Mouse (Mus musculus) layer of hippocampus, adult 8-10 months (tissue): ENCODE results near the gene Pde8a. TPM values are rescaled to one million over a fixed set of nuclear protein-coding genes. Genes with fewer than 3 reads are reported as not detected.
A peak's percentile ranks its signal among the peaks of the same experiment; 100 is the strongest.

Experiments
- DNase-seq, 2 experiments: peaks; one replicate each; pipeline ENCODE4 v3.0.0; 2022; ENCODE audit warnings: low spot score in 2 of 2
- total RNA-seq, 4 experiments: library from RNA; stranded (reverse); gene quantifications; 2 replicates each; pipeline ENCODE4 v1.2.4; 2022

Pde8a gene
- total RNA-seq, 4 experiments from 2014 or later = 10.1 to 13.0 (median 11.6) TPM

DNA sequence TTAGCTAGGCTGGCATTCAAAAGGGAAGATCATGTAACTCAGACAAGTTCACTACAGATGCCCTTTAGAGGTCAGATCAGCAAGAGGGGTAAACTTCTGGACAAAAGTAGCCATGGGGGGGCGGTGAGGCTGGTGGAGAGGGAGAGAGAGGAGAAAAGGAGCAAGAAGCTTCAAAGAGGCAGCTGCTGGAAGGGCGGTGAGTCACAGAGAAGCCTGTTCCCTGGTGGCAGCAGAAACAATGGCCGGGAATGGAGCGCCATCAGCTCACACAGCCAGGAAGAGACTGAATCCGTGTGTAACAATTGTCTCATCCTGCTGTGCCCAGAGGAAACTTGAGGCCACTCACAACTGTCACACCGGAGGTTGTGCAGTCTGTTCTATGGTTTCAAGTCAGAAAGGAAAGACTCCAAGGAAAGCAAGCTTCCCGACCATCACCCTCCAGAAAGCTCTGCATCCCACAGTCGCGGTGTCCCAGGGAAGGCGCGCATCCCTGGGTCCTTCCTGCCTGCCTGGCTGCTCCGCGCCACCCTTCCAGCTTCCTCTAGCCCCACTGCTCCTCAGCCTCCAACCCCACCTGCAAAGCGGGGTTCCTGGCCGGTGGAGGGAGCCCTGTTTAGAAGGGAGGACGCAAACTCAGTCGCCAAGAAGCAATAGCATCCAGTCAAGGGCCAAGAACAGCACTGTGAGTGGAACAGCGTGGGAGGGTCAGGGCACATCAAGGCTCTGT is 122.5 kb downstream of the Pde8a start:
- no peak for DNase-seq

DNA sequence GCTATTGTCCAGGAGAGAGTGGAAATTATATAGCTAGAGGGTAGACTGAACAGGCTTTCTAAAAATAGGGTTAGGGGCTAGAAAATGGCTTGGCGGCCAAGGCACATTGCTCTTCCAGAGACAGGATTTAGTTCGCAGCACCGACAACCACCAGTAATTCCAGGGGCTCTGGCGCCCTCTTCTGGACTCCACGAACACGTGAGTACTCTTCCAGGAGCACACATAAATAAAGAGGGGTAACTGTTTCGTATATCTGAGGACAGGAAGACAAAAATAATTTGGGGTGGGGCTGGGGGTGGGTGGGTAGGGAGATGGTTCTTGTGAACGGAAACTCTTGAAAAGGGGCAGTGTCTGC is 123.0 kb downstream of the Pde8a start:
- DNase-seq = no peak

DNA sequence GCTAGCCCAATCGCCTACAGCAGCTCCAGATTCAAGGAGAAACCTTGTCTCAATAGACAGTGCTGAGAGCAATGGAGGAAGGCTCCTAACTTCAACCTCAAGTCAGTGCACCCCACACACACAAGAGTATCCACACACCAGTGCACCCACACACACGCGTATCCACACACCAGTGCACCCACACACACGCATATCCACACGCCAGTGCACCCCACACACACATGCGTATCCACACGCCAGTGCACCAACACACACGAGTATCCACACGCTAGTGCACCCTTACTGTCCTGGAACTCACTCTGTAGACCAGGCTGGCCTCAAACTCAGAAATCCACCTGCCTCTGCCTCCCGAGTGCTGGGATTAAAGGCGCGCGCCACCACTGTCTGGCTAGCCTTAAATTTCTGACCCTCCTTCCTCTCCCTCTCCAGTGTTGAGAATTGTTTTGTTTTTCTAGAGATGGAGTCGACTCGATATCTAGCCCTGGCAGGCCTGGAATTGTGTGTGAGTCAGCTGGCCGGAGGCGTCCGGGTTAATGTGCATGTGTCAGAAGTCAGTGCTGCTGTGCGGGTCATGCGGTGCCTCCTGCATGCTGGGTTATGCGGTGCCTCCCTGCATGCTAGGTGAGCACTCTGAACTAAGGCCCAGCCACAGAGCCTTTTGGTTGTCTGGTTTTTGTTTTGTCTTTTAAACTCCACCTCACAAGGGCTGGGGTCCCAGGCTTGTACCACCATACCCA is 124.6 kb downstream of the Pde8a start:
- DNase-seq = no peak

DNA sequence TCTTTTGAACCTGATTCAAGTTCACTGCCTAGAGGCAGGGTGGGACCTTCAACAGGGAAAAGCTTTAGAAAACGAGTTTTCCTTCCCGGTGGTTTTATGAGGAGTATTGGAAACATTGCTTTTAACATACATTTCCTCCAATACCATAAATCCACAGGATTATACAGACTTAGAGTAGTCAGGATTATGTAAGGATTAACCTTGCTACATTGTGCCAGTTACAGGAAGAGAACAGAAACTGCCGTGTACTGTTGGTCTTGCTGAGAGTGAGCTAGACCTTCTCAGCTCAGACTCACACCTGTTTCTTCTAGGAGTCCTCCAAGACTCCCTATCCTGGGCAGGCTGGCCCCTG is 125.1 kb downstream of the Pde8a start:
- DNase-seq = no peak

DNA sequence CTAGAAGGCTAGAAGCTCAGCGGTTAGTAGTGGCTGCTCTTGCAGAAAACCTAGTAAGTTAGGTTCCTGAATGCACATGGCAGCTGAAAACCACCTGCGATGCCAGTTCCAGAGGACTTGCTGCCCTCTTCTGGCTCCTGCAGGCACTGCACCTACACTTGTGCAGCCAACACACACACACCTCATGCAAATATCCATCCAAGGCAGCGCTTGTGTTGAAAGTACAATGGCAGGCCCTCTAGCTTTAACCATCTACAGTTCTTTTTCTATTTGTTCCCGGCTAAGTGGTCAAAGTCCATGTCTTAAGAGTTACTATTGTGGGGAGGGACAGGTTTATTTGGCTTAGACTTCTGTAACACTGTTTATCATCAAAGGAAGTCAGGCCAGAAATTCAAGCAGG is 126.4 kb downstream of the Pde8a start:
- peak in 1 of 2 experiments; percentile 57 for DNase-seq

DNA sequence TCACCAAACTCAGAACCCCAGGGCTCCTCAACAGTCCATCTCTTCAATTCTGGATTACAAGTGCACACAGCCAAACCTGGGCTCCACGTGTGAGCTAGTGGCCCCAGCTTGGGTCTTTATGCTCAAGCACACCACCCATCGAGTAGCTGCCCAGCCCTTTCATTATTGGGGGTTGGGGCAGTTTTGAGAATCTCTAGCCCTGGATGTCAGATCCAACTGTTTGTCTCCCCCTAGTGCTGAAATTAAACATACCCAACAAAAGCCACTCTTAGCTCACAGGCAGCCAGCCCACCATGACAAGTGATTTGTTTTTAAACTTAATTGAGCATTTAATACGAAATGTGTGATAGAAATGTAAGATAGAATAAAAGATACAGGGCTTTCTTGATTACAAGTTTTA is 128.2 kb downstream of the Pde8a start:
- DNase-seq = no peak

DNA sequence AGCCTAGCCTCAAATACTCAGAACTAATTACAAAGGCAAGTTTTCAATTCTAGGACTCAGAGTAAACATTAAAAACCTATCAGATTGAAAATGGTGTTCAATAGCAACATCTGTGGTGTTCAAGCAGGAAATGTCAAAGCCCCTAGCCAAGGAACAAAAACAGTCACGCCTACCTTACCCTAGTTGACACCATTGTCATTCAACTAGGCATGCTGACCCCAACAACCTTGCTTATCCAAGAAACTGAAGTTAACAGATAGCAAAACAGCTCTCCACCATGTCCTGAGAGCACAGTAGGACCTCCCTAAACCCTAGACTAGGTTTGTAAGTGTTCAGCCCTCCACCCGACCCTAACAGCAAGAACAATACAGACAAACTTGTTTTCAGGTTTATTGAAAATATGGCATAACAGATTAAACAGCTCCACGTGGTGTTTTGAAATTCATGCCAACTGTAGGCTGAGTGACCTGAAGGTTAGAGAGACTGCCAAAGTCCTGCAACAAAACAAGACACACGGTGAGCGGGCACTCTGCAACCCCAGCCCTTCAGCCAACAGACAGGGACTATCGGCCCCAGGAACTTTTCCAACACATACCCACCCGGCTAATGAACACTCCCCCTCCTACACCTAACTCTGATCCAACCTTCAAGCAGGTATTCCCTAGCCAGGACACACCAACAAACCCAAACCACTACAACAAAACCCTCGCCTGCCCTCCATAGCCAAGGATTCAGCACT is 129.1 kb downstream of the Pde8a start:
- no peak for DNase-seq

DNA sequence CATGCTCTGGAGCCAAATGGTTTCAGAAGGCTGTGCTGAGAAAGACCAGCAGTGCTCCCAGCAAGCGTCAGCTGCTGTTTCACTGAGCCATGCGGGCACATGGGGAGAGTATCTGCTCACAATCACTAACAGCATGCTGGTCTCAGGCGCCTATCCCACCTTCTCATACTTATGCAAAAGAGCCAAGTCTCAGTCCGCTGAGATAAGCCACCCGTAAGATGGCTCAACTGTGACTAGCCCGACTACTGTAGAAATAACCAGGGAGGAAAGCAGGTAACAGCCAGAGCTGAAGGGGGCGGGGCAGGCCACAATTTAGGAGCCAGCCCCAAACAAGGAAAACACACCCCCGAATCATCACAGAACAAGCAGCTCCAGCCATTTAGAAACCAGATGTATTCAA is 129.9 kb downstream of the Pde8a start:
- DNase-seq = no peak

DNA sequence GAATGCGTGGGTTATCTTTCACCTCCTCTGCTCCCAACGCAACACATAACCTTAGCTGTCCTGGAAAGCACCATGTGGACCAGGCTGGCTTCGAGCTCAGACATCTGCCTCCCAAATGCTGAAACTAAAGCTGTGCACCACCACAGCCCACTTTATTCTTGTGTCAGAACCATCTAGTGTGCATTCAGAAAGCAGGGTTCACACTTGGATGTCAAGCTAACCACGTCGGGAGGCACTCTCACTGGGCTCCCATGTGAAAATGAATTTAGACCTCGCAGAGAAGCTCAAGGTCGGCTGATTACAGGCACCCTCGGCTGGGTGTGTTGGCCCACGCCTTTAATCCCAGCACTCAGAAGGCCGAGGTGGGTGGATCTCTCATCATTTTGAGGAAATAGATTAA is 130.4 kb downstream of the Pde8a start:
- no peak for DNase-seq

DNA sequence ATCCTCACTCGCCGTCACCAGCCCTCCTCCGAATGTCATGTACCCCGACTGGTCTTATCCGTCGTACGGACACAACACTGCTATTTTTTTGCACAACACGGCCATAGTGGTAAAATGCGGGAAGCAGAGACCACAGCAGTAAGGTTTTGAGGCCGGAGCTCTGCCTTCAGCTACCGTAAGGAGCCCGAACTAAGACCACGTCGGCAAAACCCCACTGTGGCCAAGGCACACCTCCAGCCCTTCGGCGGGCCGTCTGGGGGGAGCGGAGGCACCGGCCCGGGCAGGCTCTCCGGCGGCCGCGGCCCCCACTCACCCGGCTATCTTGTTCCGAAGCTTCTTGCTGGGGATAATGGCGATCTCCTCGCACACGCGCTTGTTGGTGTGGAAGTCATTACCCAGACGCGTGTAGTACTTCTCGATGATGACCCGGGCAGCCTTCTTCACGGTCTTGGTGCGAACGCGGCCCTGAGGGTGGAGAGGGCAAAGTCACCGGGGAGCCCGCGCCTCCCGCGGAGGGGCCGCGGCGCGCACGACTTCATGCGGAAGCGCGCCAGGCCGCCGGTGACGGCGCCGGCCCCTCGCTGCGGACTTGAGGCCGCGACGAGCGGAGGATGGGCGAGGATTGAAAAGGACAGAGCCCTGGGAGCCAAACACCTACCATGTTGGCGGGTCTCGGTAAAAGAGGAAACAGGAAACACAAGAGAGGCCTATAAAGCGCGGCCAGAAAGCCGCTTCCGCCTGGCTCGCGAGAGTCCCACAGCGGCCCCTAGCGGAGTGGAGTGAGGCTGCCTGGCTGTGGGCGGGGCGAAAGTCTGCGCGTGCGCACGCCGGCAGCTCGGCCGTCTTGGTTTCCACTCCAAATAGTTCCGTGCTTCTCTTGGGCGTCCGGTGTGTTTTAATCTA is 131.4 kb downstream of the Pde8a start, which contains the start of gene Rps17:
TSS of gene Rps17 (minus strand) at position 711 of the 903 bp plus-strand sequence.
- peak; percentile 91 to 98 for DNase-seq

DNA sequence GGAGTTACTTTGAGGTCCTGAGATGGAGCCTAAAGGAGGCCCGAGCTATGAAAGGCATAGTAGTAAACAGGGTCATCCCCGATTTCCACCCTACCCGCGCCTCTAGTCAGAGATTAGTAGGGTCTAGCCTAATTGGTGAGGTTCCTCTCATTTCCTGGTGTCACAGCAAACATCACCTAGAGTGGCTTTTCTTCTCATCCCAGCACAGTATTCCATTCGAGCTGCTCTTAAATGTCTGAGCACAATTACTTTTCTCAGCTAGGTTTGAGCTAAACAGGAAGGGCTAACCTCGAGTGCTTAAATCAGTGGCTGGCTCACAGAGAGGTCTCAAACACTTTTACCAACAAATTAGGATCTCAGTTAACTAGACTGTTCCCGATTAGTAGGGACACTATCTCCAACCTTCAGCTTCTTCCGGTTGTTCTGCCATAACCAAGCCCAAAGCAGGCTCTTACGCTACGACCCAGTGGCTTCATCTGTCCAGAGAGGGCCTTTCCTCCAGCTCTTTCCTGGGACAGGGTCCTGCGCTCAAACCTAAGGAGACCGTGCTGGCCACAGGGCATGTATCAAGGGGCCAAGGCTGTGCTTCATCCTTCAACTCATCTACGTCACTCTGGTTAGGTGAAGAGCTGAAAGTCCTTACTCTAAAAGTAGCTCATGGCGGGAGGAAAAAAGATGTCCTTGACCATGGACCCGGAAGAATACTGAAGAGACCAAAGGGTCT is 132.2 kb downstream of the Pde8a start:
- no peak for DNase-seq

DNA sequence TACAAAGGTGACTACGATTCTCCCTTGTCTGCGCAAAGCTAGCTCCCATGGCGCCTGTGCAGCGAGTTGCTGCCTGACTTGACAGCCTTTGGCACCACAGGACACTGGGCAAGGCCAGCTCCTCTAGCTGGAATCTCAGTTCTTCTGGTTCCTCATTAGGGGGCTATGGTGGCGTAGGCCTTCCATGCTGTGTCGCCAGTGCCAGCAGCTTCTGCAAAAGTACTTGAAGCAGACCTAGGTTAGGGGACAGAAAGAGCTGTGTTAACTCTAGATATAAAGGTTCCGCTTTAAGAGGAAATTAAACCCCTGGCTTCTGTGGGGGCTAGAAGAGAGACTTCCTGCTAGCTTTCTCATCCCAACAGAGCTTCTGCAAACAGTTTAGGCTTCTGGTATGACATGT is 134.8 kb downstream of the Pde8a start:
- no peak for DNase-seq

DNA sequence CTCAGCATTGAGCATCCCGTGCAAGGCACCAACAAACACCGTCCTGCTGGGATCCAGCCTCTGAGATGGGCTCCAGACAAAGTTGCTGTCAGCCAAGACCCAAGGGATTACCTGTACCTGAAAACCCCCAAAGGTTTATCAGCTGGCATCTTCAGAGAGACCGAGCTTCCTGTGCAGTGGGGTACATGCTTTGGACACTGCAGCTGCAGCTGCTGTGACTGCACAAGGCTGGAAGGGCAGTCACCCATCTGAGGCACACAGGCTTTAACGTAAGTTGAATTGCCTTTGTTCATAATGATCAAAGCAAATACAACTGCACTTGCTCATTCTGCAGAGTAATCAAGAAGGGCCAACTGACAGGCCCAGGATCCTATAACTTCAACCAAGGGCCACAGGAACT is 138.4 kb downstream of the Pde8a start:
- DNase-seq = no peak

DNA sequence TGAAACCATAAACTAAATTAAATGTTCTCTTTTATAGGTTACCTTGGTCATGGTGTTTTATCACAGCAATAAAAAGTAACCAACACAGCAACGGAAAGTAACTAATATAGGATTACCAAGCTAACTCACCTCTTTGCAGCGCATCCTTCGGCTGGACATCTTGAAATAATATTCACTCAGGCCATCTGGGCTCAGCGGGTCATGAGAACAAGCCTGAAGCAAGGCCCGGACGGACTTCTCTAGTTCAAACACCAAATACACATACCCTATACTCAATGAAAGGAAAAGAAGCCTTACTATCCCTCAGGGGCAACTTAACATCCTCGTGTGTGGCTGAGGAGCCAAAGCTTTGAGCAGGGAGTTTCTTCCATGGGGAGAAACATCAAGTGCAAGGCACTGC is 142.3 kb downstream of the Pde8a start:
- no peak for DNase-seq

DNA sequence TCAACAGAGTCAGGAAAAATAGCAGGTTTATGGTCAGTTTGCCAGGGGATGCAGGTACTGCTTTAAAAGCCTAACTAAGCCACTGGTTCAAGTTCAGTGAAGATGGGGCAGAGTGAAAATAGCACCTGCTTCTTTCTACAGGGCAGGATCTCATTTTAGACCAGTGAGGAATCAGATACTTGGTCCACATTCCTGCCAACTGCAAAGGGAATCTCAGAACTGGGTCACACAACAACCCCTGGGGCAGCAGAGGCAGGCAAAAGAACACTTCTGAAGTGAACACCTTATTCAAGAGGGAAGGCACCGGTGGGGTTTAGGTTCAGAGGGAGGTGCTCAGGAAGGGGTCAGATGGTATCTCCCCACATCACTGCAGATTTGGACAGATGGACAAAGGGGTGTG is 143.0 kb downstream of the Pde8a start:
- DNase-seq = no peak

DNA sequence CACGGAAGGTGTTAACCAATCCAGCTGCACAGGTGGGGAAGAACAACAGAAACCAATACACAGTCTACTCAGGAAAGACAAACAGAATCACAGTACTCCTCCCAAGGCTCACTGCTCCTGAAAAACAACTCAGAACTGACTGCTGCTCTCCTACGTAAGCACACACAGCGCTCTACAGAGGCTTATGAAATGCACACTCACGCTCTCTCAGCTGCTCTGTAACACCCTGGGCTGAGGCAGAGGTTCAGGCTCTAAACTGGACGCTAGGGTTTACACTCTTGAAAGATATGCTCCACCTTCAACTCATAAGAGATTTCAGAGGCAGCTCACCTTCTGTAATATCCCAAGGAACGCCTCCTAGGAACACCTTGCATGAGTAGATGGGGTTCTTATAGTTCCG is 143.6 kb downstream of the Pde8a start:
- DNase-seq = no peak

DNA sequence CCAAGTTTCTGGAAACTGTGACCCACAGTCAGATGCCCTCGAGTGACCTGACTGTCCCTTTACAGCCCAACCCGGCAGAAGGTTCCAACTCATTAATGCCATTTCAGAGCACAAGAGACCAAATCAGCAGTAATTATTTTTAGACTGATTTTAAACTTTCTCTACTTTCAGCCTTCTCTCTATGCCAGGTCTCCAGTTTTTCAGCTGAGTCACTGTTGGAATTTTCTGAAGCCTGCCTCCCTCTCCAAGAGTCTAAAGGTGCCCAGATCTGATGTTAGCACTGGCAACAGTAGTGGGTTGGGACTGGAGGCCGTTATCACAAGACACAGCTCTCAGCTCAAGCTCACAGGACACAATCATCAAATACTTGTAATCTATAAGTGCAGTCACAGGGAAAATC is 154.6 kb downstream of the Pde8a start:
- no peak for DNase-seq

DNA sequence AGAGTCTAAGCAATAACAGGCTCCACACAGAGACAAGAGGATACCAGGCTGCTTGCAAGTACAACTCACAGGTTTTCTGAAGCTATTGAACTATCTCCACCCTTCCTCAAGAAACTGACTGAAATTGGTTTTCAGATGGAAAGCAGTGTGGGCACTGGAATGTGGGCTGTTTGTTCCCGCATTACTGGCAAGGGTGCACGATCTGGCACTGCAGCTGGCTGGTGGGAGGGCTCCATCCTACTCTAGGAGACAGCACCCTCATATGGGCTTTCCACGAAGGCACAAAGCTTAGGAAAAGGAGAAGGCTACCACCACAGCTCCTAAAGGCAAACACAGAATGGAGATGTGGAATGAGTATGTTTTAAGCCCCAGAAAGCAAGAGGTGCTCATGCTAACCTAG is 156.3 kb downstream of the Pde8a start:
- peak; percentile 80 to 87 for DNase-seq

DNA sequence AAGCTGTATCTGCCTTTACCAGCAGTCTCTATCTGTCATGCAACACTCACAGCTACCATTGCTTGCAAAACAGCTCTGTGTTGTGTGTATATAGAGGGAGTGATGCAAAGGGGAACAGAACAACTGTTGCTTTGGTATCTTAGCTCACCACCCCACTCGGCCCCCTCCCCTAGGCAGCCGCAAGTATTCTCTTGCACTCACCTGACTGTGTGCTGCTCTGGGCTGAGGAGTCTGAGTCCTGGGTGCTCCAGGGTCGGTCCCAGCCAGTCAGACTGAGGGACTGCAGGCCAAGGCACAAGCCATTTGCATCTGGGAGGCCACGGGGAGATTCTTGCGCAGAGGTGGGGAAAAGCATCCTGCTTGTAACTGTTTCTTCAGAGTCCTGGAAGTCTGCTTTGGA is 158.4 kb downstream of the Pde8a start:
- no peak for DNase-seq

DNA sequence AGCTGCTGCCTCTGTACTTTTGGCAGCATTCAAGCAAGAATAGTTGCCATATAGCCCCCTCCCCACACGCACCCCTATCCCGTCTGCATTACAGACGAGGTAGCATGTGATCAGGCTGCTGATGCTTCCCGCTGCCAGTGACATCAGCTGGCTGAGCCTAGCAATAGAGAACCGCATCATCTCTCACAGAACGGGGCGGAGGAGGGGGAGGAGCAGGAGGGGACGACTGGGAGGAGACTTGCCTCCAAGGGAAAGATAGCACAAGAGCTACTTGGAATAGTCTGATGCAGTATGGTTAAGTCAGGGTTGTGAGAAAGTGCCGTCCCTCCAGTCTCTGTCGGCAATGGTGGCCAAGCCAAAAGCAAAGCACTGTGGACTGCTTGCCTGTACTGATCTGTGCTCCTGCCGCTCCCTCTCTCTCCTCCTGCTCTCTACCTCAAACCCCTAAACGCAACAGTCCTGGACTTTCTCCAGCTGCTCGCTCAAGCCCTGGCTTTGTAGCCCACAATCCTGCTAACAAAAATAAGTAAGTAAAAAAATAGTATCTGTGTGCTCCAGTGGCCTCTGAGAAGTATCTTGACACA is 159.0 kb downstream of the Pde8a start:
- DNase-seq = peak; percentile 81 to 84
